Mouse (Mus musculus) 3134 (cell line): ENCODE data around the gene Fbxw4.

Experiments used
- DNase-seq: peaks from one replicate; pipeline ENCODE4 v3.0.0-alpha.2; 2011; ENCODE audit warnings: low spot score; ENCODE audit not compliant: insufficient read length; ENCODE audit errors: extremely low read depth

Fbxw4 gene

DNA sequence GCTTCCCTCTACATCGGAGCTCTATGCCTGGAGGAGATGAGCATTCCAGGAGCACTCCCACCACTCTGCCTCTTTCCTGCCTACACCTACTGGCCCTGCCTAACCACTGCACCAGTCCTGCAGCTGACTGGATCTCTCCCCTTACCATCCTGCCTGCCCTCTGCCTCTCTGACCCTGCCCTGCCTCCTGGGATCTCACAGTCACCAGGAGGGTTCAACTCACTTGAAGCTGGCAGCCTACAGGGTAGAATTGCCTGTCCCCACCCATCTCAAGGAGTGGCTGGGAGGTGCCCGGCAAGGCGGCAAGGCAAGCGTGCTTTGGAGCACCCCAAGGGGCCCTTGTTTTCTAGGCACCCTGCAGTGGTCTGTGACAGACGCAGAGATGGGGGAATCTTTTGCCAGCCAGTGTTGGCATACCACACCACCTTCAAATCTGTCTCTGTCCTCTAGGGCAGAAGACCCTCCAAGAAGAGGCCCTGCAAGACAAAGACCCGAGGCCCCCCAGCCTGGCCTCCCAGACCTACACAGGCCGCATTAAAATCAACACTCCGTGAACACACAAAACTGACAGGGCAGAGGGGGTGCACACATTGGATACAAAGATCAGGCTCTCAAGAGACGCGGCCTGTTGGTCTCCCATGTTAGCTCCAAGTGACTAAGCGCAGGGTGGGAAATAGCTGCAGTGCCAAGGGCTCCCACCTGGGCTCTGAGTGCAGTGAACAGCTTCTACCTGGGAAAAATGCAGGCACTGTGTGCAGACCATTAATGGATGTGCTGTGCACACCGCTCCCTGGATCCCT lies 44.5 kb downstream of the Fbxw4 start:
- DNase-seq = no peak

DNA sequence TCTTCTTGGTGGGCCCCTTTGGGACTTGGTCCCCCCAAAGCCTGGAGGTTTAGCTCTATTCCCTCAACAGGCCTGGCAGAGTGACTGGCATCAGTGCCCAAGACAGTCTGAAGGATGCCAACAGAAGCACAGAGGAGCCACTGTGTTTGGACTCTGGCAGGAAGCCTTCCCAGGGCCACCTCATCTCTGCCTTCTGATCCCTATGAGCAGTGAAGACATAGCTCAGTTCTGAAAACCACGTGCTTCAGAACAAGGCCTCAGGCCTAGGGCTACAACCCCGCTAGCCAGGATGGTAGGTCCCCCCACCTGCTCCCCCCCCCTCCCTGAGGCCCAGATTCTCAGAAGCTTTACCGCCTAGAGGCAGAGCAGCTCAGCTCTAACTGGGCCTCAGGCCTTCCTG lies 45.2 kb downstream of the Fbxw4 start:
- DNase-seq = peak; percentile 50

DNA sequence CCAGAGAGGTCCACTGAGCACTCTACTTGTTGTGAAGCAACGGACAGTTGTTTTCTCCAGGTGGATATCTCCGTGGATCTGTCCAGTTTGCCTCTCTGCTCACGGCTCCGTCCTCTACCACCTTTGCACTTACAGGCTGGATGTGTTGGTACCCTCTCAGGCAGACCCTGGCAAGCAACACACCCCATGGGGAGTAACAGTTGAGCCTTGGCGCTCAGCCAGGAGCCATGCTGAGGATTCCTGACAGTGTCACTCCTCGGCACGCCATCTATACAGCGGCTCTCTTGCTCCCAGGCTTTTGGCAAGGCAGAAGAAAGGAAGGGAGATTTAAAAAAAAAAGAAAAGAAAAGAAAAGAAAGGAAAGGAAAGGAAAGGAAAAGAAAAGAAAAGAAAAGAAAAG lies 45.7 kb downstream of the Fbxw4 start:
- DNase-seq = no peak

DNA sequence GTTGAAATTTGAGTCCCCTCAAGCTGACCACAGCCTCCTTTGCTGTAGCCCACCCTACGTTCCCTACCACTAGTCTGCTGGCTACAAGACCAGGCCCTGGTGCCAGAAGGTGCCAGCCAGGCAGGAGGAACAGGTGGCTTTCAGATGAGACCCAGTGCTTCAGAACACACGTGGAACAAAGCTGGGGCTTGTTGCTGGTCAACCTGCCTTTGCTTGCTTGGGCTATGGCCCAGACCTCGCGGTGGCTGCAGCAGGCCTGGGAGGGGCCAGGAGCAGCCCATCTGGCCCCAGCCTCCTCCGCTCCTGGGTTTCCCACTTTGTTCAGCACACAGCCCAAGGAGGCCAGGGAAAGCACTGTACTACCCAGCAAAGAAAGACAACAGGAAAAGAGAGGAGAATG lies 49.3 kb downstream of the Fbxw4 start:
- no peak for DNase-seq

DNA sequence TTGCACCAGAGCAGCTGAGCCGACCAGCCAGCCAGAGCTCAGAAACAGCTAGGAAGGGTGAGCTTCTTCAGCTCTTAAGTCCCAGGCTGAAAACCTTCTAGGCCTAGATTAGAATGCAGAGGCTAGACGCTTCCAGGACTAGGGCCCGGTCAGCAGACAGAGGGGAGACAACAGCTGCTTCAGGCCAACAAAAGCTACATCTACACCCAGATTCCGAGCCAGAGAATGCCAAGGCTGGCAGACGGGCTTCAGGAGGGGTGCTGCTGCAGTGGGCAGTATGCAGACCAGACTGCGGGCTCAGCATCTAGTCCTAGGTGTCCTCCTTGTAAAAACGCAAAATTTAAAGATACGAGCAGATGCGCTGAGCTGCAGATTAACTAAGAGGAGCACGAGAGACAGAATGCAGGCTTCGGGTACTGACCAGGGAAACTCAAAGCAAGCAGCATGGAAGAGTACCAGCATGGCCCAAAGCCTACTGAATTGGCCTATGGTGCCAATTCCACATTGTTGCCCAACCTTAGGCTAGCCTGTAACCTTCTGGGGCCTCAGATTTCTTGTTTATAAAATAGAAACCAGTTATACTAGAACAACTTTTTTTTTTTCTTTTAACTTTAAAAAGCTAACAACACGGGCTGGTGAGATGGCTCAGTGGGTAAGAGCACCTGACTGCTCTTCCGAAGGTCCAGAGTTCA lies 51.3 kb downstream of the Fbxw4 start:
- DNase-seq = no peak

DNA sequence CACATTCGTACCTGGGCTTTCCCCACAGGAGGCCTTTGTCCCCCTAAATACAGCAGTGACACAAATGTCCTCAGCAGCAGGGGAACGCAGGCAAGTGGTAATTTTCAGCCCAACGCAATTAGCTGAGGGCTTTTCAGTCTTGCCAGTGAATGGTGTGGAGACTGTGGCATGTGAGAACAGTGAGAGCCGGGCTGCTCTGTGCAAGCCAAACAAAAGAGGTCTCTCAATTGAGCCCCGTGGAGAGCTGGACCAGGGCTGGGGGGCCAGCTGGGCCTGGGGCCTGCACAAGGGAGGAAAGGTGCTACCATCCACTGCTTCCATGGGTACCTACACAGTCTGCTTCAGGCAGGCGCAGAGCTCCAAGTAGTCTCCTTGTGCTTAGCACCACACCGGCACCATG lies 52.6 kb downstream of the Fbxw4 start:
- DNase-seq = no peak

DNA sequence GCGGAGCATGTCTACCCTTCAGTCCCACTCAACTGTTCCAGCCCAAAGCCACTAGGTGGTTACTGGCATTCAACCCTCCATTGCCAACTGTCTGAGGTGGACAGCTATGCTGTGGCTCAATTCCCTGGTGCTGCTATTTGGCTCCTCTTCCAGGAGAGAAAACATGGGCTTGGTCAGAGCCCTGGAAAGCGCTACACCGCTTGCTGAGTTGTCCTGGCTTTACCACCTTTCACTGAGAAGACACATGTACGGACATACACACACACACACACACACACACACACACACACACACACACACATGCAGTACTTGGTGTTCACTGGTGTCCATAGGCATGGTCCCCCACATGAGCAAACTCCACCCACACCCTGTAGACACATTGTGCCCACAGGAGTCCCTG lies 53.4 kb downstream of the Fbxw4 start:
- no peak for DNase-seq

DNA sequence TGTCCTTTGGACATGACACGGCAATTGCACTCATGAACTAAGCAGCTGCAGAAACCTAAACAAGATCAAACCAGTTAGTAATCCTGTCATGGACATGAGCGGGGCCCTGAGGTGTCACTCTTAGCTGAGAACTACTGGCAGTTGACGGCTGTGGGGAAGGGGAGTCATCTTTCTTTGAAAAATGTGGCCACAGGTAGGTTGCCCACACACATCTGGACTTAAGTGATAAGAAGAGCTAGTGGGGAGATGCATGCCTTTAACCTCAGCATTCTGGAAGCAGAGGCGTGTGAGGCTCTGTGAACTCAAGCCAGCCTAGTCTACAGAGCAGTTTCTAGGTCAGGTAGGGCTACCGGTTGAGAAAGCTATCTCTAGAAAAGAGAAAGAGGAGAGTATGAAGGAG lies 57.5 kb downstream of the Fbxw4 start:
- no peak for DNase-seq

DNA sequence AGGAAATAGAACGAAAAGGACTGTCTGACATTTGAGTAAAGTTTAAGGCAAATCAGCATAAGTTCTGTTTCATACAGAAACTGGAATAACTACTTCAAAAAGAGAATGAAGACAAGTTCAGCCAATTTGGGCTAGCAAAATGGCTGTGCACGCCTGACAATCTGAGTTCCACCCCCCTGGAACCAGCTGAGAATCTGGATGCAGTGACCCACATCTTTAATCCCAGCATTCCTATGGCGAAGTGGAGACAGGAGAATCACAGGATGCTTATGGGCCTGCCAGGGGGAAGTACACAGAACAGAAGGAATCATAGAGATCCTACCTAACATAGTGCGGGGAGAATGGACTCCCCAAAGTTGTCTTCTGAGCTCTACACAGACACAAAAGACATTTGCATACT lies 63.0 kb downstream of the Fbxw4 start:
- DNase-seq = no peak

DNA sequence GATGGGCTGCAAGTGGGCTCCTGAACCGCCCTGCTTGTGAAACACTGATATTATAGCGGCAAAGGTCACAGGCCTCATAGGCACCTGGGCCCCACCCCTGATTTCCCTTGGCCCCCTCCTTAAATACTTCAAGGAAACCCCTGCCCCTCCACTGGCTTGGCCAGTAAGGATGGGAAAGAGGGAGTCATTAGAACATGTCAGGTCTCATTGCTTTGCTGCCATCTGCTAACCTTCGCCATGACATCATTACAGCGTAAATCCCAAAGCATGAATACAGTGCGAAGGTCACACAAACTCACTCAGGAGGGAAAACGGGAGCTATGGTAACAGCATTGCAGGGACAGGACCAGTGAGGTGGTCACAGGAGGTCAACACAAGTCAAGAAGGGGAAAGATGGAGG lies 63.7 kb downstream of the Fbxw4 start:
- DNase-seq = no peak

DNA sequence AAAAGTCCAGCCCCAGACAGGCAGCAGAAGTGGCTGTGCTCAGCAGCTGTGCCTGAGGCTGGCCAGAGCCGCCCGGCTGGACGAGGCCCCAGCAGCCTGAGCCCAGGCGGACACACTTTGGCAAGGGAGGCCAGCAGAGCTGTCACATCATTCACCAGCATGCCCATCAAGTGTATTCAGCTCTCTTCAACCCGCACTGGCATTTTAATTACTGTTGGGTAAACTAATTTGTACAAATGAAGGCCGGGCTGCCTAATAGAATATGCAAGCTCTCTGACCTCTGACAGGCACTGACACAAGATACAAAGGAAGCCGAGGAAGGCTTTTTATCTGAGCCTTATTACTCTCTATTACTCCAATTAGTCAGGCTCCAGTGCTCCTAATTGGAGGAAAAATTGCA lies 64.1 kb downstream of the Fbxw4 start:
- DNase-seq = no peak

DNA sequence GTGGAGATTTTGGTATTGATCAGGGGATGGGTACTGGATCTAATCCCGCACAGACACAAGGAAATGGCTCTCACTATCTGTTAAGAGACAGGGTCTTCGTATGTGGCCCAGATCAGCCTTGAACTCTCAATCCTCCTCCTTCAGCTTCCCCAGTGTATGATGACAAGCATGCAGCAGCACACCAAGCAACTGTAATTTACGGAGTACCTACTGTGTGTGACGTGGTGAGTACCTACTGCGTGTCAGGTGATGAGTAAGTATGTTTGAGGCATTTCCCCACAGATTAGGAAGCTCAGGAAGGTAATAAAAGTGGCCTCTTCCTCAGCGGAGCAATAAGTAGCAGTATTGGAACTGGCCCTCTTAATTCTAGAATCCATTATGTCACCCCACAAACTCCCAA lies 64.6 kb downstream of the Fbxw4 start:
- DNase-seq = no peak

DNA sequence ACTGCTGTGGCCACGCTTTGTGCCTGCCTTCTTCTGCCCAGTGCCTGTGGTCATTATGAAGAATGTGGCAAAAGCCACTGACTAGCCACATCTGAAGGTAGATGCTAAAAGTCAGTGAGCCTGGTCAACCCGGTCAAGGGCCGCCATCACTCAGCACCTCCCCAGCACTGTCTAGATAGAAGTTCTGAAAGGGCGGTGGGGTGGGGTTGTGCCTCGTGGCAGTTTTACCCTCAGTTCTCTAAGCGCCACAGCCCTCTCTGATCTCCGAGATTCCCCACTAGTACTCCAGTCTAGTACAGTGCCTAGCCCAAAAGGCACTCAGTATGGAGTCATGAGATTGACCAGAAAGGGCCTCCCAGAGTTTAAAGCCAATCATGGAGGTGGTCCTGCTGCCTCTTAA lies 66.0 kb downstream of the Fbxw4 start:
- no peak for DNase-seq

DNA sequence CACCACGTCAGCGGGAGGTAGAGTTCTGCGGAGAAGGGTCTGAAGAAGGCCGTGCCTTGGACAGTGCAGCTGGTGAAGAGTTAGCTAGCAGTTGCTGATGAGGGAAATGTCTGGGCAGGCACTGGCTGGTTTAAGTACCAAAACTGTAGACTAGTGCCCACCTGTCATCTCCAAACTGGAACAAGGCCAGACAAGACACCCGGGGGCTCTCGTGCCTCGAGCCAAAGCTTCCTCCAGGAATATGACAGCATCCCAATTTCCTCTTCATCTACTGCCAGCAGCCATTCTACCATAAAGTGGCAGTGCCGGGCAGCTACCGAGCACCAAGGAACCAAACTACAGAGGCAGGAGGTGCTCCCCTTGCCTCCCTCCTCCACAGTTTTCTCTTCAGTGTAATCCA lies 67.2 kb downstream of the Fbxw4 start:
- no peak for DNase-seq

DNA sequence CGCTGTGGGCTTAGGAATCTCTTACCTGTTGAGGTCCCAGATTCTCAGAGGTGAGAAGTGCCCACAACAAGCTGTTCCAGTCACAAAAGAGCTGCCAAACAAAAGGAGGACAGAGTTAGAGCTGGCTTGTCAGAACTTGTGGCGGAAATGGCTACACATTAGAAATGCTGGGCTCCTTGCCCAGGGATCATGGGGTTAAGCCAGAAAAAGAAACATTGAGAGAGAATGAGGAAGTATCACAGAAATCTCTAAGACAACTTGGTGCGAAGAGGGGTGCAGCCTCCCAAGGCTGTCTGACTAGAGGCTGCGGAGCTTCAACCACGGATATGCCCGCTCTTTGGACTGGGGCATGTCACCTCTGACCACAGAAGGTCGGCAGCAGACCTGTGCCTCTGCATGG lies 68.4 kb downstream of the Fbxw4 start:
- no peak for DNase-seq

DNA sequence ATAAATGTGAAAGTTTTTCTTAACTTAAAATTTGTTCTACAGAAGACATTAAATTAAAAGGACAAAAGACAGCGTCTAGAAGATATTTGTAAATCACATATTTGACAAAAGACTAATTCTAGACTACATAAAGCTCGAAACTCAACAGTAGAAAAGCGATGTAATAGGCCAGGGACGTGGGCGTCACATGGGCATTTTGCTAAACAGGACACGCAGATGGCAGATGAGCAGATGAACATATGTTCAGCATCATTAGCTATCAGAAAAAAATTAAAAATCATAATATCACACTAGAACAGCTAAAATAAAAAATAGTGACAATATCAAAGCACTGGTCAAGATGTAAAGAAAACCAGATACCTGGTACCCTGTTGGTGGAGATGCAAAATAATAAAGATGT lies 70.4 kb downstream of the Fbxw4 start:
- no peak for DNase-seq

DNA sequence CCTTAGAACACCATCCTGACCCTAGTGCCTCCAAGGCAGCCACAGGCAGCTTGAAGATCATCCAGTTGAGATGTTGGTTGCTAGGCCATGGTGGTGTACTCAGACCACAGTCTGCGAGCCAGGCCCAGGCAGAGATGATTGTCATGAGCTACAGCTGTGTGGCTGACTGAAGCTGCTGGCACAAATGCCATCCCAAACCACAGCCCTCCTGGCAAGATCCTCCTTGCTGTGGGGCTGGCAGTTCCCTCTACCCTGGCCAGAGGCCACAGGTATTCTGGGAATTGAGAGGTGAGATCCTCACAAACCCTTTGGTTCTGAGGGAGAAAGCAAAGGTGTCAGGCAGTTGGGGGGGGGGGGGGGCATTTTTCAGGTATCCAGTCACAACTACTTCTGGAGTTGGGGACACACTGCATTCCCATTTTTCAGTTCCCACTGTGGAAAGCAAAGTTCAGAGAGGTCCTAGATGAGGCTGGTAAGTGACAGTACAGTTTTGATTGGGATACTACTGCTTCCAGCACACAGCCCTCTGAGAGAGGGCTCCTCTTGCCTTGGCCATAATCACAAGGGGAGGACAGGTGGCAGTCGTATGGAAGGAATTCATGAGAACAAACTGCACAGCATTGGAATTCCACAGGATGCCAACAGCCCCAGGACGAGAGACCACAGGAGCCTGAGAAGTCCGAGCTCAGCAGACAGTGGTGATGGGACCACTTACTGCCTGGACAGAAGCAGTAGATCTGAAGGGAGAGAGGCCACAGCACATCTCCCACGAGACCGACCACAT lies 72.4 kb downstream of the Fbxw4 start:
- DNase-seq = peak; percentile 65

DNA sequence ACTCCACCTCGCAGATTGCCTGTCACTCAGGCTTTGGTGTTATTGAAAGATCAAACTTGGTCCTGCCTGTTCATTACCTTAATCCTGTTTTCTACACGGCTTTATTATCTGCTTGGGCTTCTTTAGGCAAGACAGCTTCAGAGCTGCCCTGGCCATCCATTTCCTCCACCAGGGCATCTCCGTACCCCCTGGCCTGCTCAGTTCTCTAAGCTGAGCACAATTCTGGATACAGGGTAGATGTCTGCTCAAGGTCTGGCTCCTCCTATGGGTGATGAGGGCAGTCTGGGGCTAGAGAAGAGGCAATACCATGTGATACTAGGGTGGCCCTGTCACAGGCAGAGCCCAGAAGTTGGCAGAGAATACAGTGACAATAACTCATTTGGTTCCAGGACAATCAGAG lies 73.3 kb downstream of the Fbxw4 start:
- DNase-seq = no peak

DNA sequence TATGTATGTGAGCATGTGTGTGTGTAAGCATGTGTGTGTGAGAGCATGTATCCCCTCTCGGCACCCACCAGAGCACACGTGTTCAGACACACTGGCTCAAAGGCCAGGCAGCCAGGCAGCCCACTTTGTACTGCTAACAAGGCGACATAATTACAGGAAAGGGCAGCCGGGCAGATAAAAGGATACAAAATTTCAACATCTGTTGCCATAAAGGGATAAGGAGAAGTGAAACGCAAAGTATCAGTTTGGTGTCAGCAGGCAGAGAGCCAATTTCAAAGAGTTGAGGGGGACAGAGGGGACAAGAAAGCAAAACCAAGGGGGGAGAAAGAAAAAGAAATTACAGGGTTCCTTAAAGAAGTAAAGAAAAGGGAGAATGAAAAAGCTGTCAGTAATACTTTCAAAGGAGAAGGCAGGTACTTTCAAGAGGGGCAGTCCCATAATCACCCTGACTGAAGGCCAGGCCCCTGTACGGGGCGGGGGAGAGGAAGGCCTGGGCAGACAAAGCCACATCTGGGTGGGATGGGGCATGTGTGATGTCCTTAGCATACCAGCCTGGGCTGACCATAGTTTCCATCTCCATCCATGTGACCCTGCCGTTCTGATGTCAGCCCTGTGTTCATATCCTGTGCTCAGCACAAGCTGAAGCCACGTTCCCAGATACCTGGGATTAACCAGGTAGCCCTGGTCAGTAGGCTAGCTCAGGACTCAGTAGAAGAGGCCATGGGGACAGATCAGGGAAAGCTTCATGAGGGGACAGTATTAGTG lies 75.1 kb downstream of the Fbxw4 start:
- no peak for DNase-seq

DNA sequence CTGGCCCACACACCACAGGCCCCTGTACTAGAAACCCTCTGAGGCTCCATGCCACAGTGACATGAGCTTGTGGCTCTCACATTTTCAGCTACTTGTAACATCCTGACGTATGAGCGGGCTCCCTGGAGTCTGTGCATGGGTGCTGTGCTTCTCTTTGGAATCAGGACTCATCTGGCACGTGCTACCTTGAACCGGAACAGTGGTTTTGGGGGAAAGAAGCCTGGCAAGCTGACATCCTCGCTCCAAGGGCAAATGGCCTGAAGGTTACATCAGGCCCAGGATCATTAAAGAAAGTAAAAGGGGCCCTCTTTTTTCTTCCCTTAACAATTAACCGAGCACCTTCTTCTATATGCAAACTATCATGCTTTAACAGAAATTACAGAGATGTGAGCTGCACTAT lies 77.0 kb downstream of the Fbxw4 start:
- no peak for DNase-seq

DNA sequence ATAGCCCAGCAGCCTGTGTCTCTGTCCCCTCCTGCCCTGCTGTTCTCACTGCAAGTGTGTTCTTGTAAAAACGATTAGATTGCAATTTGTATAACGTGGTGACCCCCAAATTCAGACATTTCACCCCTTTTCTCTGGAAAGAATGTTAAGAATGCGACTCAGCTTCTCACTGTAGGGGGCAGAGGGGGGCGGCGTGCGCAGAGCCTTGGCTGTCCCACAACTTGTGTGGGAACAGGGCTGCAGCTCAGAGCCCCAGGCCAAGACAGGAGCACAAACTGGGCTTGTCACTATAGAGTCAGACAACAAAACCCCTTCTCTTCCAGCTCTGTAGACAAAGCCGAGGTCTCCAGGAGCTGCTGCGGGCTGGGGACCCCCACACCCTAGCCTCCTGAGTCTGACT lies 78.0 kb downstream of the Fbxw4 start:
- no peak for DNase-seq
